Mouse (Mus musculus) testis, adult 2 months (tissue): ENCODE data around the gene Etfbkmt.

Experiments
- CTCF ChIP-seq: fragments of 200-500 bp; IDR thresholded peaks from 2 replicates; pipeline ENCODE4 v1.5.1; 2012; ENCODE audit warnings: low read depth, mild to moderate bottlenecking, inconsistent platforms, low read length, moderate library complexity; ENCODE audit not compliant: control insufficient read depth, insufficient read depth, insufficient replicate concordance
- POLR2A ChIP-seq: fragments of 200-500 bp; IDR thresholded peaks from 2 replicates; pipeline ENCODE4 v1.6.1; 2012; ENCODE audit warnings: low read depth, mild to moderate bottlenecking, inconsistent platforms, low read length, moderate library complexity; ENCODE audit not compliant: control insufficient read depth

DNA sequence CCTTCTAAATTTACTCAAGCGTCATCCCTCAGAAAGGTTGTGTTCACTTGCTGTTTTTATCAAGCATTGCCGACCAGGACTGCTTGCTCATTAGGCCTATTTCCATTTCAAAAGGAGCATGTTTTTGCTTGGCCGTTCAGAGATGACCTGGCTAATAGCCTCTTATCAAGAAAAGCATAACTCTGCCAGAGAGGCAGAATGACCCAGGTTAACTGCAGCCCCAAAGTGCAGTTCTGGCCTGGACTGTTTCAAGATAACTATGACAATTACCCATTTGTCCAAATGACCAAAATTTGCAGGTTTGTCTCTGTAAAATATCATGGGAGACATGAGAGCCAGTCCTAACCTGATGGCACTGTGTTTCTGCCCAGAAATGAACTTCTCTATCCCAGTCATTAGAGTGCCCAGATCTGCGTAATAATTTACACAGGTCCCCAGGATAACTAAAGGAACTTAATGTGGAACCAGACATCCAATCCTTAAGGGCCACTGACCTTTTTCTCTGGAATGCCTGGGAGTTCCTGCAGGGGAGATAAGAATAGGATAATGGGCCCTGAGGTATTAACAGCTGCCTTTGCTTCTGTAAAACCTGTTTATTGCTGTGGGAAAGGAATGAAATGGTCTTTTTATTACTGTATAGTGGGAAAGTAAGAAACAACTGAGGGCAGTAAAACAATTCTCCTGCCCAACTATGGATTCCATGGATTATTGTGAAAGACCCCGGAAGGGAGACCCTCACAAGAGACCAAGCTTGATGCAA, 5.1 kb upstream of the Etfbkmt start:
- no peak for TF ChIP-seq CTCF
- TF ChIP-seq POLR2A: no peak
